Mouse (Mus musculus) hindbrain, embryonic 13.5 days (tissue): ENCODE data around the gene Sf3a2. TPM values are rescaled to one million over a fixed set of nuclear protein-coding genes. Genes with fewer than 3 reads are reported as not detected.

Source experiments
- ATAC-seq: fragments of 200-750 bp; cut with Nextera tagmentation; 2 replicates; pipeline ENCODE4 v1.8.0; 2017; ENCODE audit warnings: moderate TSS enrichment; ENCODE audit not compliant: low FRiP score
- H3K27ac ChIP-seq: fragments of 300-500 bp; sonication (generic); 2 replicates; pipeline ENCODE4 v1.5.1; 2015; ENCODE audit warnings: inconsistent platforms, mild to moderate bottlenecking, moderate library complexity
- H3K27me3 ChIP-seq: fragments of 300-500 bp; sonication (generic); 2 replicates; pipeline ENCODE4 v1.6.1; 2015; ENCODE audit warnings: mild to moderate bottlenecking, inconsistent platforms
- H3K36me3 ChIP-seq: fragments of 300-500 bp; sonication (generic); 2 replicates; pipeline ENCODE4 v1.6.1; 2015; ENCODE audit warnings: mild to moderate bottlenecking, inconsistent platforms
- H3K4me1 ChIP-seq: fragments of 300-500 bp; sonication (generic); replicated peaks from 2 replicates; pipeline ENCODE4 v1.6.1; 2015; ENCODE audit warnings: inconsistent platforms
- H3K4me2 ChIP-seq: fragments of 300-500 bp; sonication (generic); 2 replicates; pipeline ENCODE4 v1.6.1; 2015; ENCODE audit warnings: inconsistent platforms, mild to moderate bottlenecking, moderate library complexity
- H3K4me3 ChIP-seq: fragments of 300-500 bp; sonication (generic); 2 replicates; pipeline ENCODE4 v1.5.1; 2015; ENCODE audit warnings: mild to moderate bottlenecking, inconsistent platforms
- H3K9ac ChIP-seq: fragments of 300-500 bp; sonication (generic); 2 replicates; pipeline ENCODE4 v1.6.1; 2015; ENCODE audit warnings: mild to moderate bottlenecking, inconsistent platforms
- H3K9me3 ChIP-seq: fragments of 300-500 bp; sonication (generic); 2 replicates; pipeline ENCODE4 v1.6.1; 2016; ENCODE audit warnings: inconsistent platforms
- WGBS: fragments of 180-500 bp; shearing (Covaris S2); methylation state at CpG from one replicate; pipeline ENCODE4 v1.1.7; 2015; 5-methylcytosine and 5-hydroxymethylcytosine counted together
- microRNA counts: library from miRNA; unstranded; fragments of <30 nt; microRNA quantifications from one replicate; lab custom pipeline; 2016
- microRNA-seq: library from miRNA; unstranded; fragments of <30 nt; microRNA quantifications from one replicate; pipeline ENCODE4, GENCODE M21; 2016
- polyA plus RNA-seq: library from polyadenylated mRNA; unstranded; fragments of >200 nt; fragmentation: Nextera tagmentation; extraction: Ambion mirVana; gene quantifications from 2 replicates; pipeline ENCODE4 v1.2.1, GENCODE M21; 2015

The Sf3a2 gene
- polyA plus RNA-seq, 1 experiment from 2014 or later = 55.9 TPM

DNA sequence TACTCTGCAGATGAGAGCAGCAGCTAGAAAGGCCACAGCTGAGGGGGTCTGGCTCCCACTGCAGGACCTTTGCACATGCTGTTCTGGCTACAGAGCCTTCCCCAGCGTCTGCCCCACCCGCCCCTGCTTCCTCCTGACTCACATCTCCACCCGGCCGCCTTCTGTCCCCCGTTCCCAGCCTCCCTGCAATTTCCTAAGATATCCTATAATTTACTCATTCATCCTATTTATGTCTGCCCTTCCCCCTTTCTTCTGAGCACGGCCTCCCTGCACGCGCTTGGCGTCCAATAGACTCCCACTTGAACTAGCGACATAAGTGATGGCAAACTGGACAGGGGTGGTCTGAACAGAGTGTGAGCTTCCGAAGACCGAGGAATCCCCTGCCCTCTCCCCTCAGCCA lies 47.7 kb downstream of the Sf3a2 start:
- no peak overlapping the region for H3K4me2 ChIP-seq
- peaks cover 57% of the 10 kb centered on the region for H3K27me3 ChIP-seq
- ATAC-seq = no peak
- H3K9ac ChIP-seq = no peak overlapping the region
- 78% methylated on average over 12 of the region's 12 CpGs for WGBS
- peaks cover 18% of the 10 kb centered on the region for H3K4me1 ChIP-seq
- H3K9me3 ChIP-seq = no peaks in the 10 kb centered on the region
- H3K36me3 ChIP-seq = peaks cover 8% of the 10 kb centered on the region
- no peak overlapping the region for H3K4me3 ChIP-seq
- no peak overlapping the region for H3K27ac ChIP-seq

DNA sequence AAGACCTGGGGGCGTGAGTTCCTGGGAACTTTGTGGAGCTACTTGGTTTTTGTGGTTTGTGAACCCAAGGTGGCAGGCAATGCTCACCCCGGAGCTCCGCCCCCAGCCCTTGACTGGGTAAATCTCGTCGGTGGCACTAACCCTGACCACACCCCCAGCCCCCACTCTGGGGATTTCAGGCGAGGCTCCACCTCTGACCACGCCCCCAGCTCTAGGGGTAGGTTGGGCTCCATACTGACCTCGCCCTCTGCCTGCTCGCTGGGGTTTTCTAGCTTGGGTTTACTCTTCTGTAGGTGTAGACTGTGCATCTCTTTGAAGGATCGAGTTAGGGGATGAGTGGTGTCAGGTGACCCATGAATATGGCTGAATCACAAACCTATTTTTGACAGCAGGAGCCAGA lies 50.6 kb downstream of the Sf3a2 start:
- peaks cover 33% of the 10 kb centered on the region for H3K36me3 ChIP-seq
- no peak for ATAC-seq
- H3K27ac ChIP-seq = no peak overlapping the region
- H3K27me3 ChIP-seq = peaks cover 31% of the 10 kb centered on the region
- H3K9me3 ChIP-seq = no peaks in the 10 kb centered on the region
- H3K4me2 ChIP-seq = no peak overlapping the region
- H3K4me3 ChIP-seq = no peak overlapping the region
- WGBS = 15% methylated on average over 10 of the region's 10 CpGs
- H3K9ac ChIP-seq = no peak overlapping the region
- H3K4me1 ChIP-seq = peaks cover 14% of the 10 kb centered on the region

MicroRNAs within 50 kb of the gene (microRNA counts, 519-probe panel; counts per million panel counts)
- microRNA mmu-miR-1982 (lab: Ali Mortazavi, UCI) = 51.3 counts per million

Small RNA genes lying within 50 kb of the gene (microRNA-seq; reads per million reads assigned to microRNA genes)
- gene Mir1982 = 3.0 reads per million, percentile 7 among the genes with 10 or more reads in this experiment

Other genes starting within 250 kb of the Sf3a2 start
- 28.8 and 31.3 TPM in 2 replicates for gene Rexo1, start 236.6 kb upstream of the Sf3a2 start, polyA plus RNA-seq
- gene Klf16, start 220.9 kb upstream of the Sf3a2 start, polyA plus RNA-seq = 4.6 and 4.9 TPM in 2 replicates
- gene Abhd17a, start 207.9 kb upstream of the Sf3a2 start, polyA plus RNA-seq = 93.8 and 96.2 TPM in 2 replicates
- 65.1 and 67.5 TPM in 2 replicates for gene Scamp4, start 195.3 kb upstream of the Sf3a2 start, polyA plus RNA-seq
- 4.4 and 6.4 TPM in 2 replicates for gene Adat3, start 195.3 kb upstream of the Sf3a2 start, polyA plus RNA-seq
- 3.1 and 3.3 TPM in 2 replicates for gene Gm49322, start 192.2 kb upstream of the Sf3a2 start, polyA plus RNA-seq
- gene Csnk1g2, start 175.4 kb upstream of the Sf3a2 start, polyA plus RNA-seq = 98.5 and 102 TPM in 2 replicates
- 75.7 and 77.8 TPM in 2 replicates for gene Btbd2, start 141.1 kb upstream of the Sf3a2 start, polyA plus RNA-seq
- 55.4 and 56.2 TPM in 2 replicates for gene Mknk2, start 120.1 kb upstream of the Sf3a2 start, polyA plus RNA-seq
- 51.8 and 56.8 TPM in 2 replicates for gene Mob3a, start 96.2 kb upstream of the Sf3a2 start, polyA plus RNA-seq
- gene Izumo4, start 96.0 kb upstream of the Sf3a2 start, polyA plus RNA-seq = 36.4 and 42.8 TPM in 2 replicates
- gene Ap3d1, start 55.9 kb upstream of the Sf3a2 start, polyA plus RNA-seq = 100 and 101 TPM in 2 replicates
- 18.9 and 19.4 TPM in 2 replicates for gene Dot1l, start 43.0 kb upstream of the Sf3a2 start, polyA plus RNA-seq
- gene Plekhj1, start 428 bp downstream of the Sf3a2 start, polyA plus RNA-seq = 128 and 132 TPM in 2 replicates
- 0.22 TPM in 1 of 2 replicates, not detected in the other for gene Amh, start 7.0 kb downstream of the Sf3a2 start, polyA plus RNA-seq
- gene Jsrp1, start 15.3 kb downstream of the Sf3a2 start, polyA plus RNA-seq = 0.56 and 0.95 TPM in 2 replicates
- gene Oaz1, start 28.5 kb downstream of the Sf3a2 start, polyA plus RNA-seq = 1,227 and 1,240 TPM in 2 replicates
- 3.4 and 3.5 TPM in 2 replicates for gene Lingo3, start 45.8 kb downstream of the Sf3a2 start, polyA plus RNA-seq
- 210 and 237 TPM in 2 replicates for gene Lsm7, start 57.0 kb downstream of the Sf3a2 start, polyA plus RNA-seq
- 63.6 and 68.8 TPM in 2 replicates for gene Sppl2b, start 57.1 kb downstream of the Sf3a2 start, polyA plus RNA-seq
- 0.13 and 0.17 TPM in 2 replicates for gene Tmprss9, start 73.7 kb downstream of the Sf3a2 start, polyA plus RNA-seq
- 333 and 336 TPM in 2 replicates for gene Timm13, start 102.8 kb downstream of the Sf3a2 start, polyA plus RNA-seq
- 41.5 and 43.9 TPM in 2 replicates for gene Lmnb2, start 120.0 kb downstream of the Sf3a2 start, polyA plus RNA-seq
- gene Gadd45b, start 131.9 kb downstream of the Sf3a2 start, polyA plus RNA-seq = 8.0 and 8.1 TPM in 2 replicates
- 13.4 and 13.5 TPM in 2 replicates for gene Gng7, start 216.7 kb downstream of the Sf3a2 start, polyA plus RNA-seq
- gene Diras1, start 227.5 kb downstream of the Sf3a2 start, polyA plus RNA-seq = 37.5 and 40.2 TPM in 2 replicates
- 42.3 and 44.0 TPM in 2 replicates for gene Slc39a3, start 239.2 kb downstream of the Sf3a2 start, polyA plus RNA-seq